Mouse (Mus musculus): ENCODE results near the gene Olfr738. TPM values are rescaled to one million over a fixed set of nuclear protein-coding genes. Genes with fewer than 3 reads are reported as not detected.

The Olfr738 gene
- total RNA-seq (2014; rRNA removed) (not detected in 2 replicates), polyA plus RNA-seq (2015; fragmentation: Nextera tagmentation; extraction: Ambion mirVana) (not detected in 2 replicates)

DNA sequence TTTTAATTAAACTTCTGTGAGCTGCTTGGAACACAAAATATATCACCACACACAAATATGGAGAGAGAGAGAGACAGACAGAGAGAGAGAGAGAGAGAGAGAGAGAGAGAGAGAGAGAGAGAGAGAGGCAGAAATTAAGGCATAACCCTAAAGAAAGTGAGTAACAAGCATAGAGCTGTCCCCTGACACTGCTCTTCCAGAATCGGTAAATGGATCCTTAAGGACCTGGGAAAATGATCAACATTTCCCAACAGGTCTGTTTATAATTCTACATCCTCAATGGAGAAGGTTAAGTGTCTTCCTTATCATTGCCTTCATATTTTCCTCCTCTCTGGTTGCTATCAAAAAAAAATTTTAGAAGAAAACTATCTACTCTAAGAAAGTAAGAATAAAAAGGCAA is at the start of gene Olfr738:
Gene Olfr738 (plus strand): TSS at position 301 of the 400 bp plus-strand sequence.
- Histone ChIP-seq H3K4me3 (ENCODE audit: low read depth, low read length) (no peak within 1 kb of the TSS), H3K9ac (no peak within 1 kb of the TSS), H3K4me1 (ENCODE audit: insufficient read depth) (no peaks in the 10 kb centered on the region), H3K9me3 (ENCODE audit: low read length) (no peaks in the 10 kb centered on the region), H3K36me3 (ENCODE audit: insufficient read depth) (no peaks in the 10 kb centered on the region), H3K27me3 (ENCODE audit: insufficient read depth, low read length) (no peaks in the 10 kb centered on the region), H3K4me2 (ENCODE audit: low read depth) (no peak within 1 kb of the TSS), H3K27ac (ENCODE audit: low read depth, low read length) (no peak within 1 kb of the TSS)
- DNase-seq, result no peak
- ATAC-seq, result no peak
- WGBS, result 86% methylated on average over 1 of the region's 1 CpGs
- no peak for TF ChIP-seq CTCF (IDR thresholded peaks at IDR 0.05; ENCODE audit: low read depth)

DNA sequence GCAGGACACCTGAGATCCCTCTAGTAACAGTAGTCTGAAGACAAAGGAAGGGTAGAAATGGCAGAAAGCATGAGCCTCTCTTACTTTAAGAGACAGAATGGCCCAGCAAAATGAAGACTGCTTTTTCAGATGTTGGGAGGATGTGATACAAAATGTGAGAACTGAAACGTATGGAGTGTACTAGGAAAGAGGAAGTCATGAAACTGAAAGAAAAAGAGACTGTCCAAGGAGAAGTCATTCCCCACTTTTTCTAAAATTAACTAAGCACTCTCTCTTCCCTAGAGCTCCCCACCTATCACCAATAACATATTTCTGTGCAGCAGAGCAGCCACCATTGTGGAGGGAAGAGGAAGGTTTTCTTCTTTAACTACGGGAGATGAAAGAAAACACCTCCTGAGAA is 49.8 kb upstream of the Olfr738 start, which contains the start of gene Tlr11:
Gene Tlr11 (plus strand): TSS at position 322 of the 400 bp plus-strand sequence.
- TF ChIP-seq CTCF (IDR thresholded peaks at IDR 0.05; ENCODE audit: low read depth), result no peak
- no peaks in the 10 kb centered on the region for H3K36me3 ChIP-seq (ENCODE audit: insufficient read depth)
- H3K27ac ChIP-seq (ENCODE audit: low read depth, low read length), result no peak within 1 kb of the TSS
- no peaks in the 10 kb centered on the region for H3K27me3 ChIP-seq (ENCODE audit: insufficient read depth, low read length)
- H3K9ac ChIP-seq, result no peak within 1 kb of the TSS
- H3K4me3 ChIP-seq (ENCODE audit: low read depth, low read length), result no peak within 1 kb of the TSS
- DNase-seq, result no peak
- no peak within 1 kb of the TSS for H3K4me2 ChIP-seq (ENCODE audit: low read depth)
- no peaks in the 10 kb centered on the region for H3K9me3 ChIP-seq (ENCODE audit: low read length)
- no peak for ATAC-seq
- WGBS, result 86% methylated on average over 2 of the region's 2 CpGs
- H3K4me1 ChIP-seq (ENCODE audit: insufficient read depth), result no peaks in the 10 kb centered on the region

DNA sequence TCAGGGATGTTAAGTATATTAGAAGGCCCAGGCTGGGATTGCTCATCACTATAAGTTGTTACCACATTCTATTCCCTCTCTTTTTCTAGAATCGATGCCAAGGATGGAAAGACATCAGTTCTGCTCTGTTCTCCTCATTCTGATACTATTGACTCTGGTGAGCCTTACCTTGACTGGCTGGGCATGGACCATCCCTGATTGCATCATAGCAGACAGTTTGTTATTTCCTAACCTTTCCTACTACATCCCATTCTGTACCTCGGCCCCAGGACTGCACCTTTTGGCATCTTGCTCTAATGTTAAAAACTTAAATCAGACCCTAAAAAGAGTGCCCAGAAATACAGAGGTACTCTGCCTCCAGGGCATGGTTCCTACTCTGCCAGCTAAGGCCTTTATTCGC is 46.9 kb upstream of the Olfr738 start:
- 86% methylated on average over 3 of the region's 3 CpGs for WGBS
- Histone ChIP-seq H3K27me3 (ENCODE audit: insufficient read depth, low read length) (no peaks in the 10 kb centered on the region), H3K9me3 (ENCODE audit: low read length) (no peaks in the 10 kb centered on the region), H3K9ac (no peak overlapping the region), H3K4me3 (ENCODE audit: low read depth, low read length) (no peak overlapping the region), H3K27ac (ENCODE audit: low read depth, low read length) (no peak overlapping the region), H3K4me2 (ENCODE audit: low read depth) (no peak overlapping the region), H3K36me3 (ENCODE audit: insufficient read depth) (no peaks in the 10 kb centered on the region), H3K4me1 (ENCODE audit: insufficient read depth) (no peaks in the 10 kb centered on the region)
- ATAC-seq (no peak), DNase-seq (no peak)
- no peak for TF ChIP-seq CTCF (IDR thresholded peaks at IDR 0.05; ENCODE audit: low read depth)

DNA sequence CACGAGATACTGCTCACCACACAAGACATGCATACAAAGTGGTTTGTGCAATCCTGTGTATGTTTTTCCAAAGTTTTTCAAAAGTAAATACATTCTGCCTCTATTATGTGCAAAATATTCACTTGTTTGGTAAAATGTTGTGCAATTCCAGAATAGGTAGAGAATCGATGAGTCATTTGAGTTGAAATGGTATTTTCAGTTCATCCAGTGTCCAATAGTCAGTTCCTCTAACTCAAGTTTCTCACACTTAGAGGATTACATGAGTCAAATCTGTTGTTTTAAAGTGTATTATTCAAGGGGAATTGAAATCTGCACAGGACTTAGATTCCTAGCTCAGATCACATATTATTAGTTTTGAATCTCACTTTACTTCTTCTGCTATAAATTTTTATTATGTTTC is 43.8 kb upstream of the Olfr738 start:
- no peak overlapping the region for H3K9ac ChIP-seq
- no peak overlapping the region for H3K4me3 ChIP-seq (ENCODE audit: low read depth, low read length)
- no peaks in the 10 kb centered on the region for H3K4me1 ChIP-seq (ENCODE audit: insufficient read depth)
- H3K27ac ChIP-seq (ENCODE audit: low read depth, low read length), result no peak overlapping the region
- ATAC-seq (no peak), DNase-seq (no peak)
- no peaks in the 10 kb centered on the region for H3K27me3 ChIP-seq (ENCODE audit: insufficient read depth, low read length)
- TF ChIP-seq CTCF (IDR thresholded peaks at IDR 0.05; ENCODE audit: low read depth), result no peak
- H3K9me3 ChIP-seq (ENCODE audit: low read length), result no peaks in the 10 kb centered on the region
- no peak overlapping the region for H3K4me2 ChIP-seq (ENCODE audit: low read depth)
- no peaks in the 10 kb centered on the region for H3K36me3 ChIP-seq (ENCODE audit: insufficient read depth)
- 83% methylated on average over 2 of the region's 2 CpGs for WGBS

DNA sequence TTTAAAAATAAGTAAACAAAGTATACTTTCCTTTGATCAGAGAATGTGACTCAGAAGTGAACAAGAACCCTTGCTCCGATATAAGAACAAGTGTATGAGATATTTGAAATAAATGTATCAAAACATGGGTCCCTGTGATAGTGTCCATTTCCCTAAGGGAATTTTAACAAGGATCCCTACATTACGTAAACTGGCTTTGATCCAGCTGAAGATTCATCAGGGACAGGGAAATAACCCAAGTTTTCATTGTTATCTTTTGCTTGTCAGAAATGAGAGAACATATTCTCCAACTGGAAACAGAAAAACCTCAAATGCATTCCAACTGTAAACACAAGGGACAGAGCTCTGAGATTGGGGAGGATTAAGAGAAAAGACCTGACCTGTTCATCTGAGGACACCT is 26.5 kb upstream of the Olfr738 start, which contains the start of gene Olfr736:
Gene Olfr736 (plus strand): TSS at position 301 of the 400 bp plus-strand sequence.
- Histone ChIP-seq H3K27me3 (ENCODE audit: insufficient read depth, low read length) (no peaks in the 10 kb centered on the region), H3K4me3 (ENCODE audit: low read depth, low read length) (no peak within 1 kb of the TSS), H3K36me3 (ENCODE audit: insufficient read depth) (no peaks in the 10 kb centered on the region), H3K4me1 (ENCODE audit: insufficient read depth) (no peaks in the 10 kb centered on the region), H3K9ac (no peak within 1 kb of the TSS), H3K9me3 (ENCODE audit: low read length) (no peaks in the 10 kb centered on the region), H3K4me2 (ENCODE audit: low read depth) (no peak within 1 kb of the TSS), H3K27ac (ENCODE audit: low read depth, low read length) (no peak within 1 kb of the TSS)
- DNase-seq, result no peak
- no peak for TF ChIP-seq CTCF (IDR thresholded peaks at IDR 0.05; ENCODE audit: low read depth)
- WGBS, result 84% methylated on average over 2 of the region's 2 CpGs
- ATAC-seq, result no peak

DNA sequence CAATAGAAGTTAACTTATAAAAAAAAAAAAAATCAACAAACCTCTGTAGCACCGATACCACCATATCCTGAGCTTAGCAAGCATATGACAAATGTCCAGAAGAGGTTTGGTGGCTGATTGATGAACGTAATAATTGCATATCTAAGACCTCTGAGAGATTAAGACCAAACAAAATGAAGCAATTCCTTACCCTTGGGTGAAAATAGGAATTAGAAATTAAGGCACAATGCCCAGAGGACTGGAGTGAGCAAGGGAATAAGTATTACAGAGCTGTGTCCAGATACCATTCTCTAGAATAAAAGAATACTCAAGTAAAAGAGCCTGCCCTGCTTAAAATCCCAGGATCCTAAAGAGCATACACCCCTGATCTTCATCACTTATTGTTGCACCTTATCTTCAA is 11.0 kb downstream of the Olfr738 start, which contains the start of gene Olfr739:
Gene Olfr739 (plus strand): TSS at position 301 of the 400 bp plus-strand sequence.
- Histone ChIP-seq H3K36me3 (ENCODE audit: insufficient read depth) (no peaks in the 10 kb centered on the region), H3K9me3 (ENCODE audit: low read length) (no peaks in the 10 kb centered on the region), H3K27me3 (ENCODE audit: insufficient read depth, low read length) (no peaks in the 10 kb centered on the region), H3K4me2 (ENCODE audit: low read depth) (no peak within 1 kb of the TSS), H3K27ac (ENCODE audit: low read depth, low read length) (no peak within 1 kb of the TSS), H3K4me1 (ENCODE audit: insufficient read depth) (no peaks in the 10 kb centered on the region), H3K9ac (no peak within 1 kb of the TSS), H3K4me3 (ENCODE audit: low read depth, low read length) (no peak within 1 kb of the TSS)
- ATAC-seq (no peak), DNase-seq (no peak)
- 68% methylated on average over 2 of the region's 2 CpGs for WGBS
- TF ChIP-seq CTCF (IDR thresholded peaks at IDR 0.05; ENCODE audit: low read depth), result no peak

DNA sequence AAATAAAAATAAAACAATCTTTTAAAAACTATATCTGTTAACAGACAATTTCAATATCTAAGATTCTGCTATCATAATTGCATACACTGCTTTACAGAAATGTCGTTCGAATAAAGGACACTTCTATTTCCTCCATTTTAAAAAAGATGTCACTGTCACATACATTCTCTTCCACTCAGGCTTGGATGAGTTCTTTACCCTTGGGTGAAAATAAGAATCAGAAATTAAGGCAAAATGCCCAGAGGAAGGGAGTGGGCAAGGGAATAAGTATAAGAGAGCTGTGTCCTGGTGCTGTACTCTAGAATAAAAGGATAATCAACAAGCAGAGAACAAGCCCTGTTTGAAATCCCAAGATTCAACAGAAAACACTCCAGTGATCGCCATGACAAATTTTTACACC is 37.9 kb downstream of the Olfr738 start, which contains the start of gene Olfr740:
Gene Olfr740 (plus strand): TSS at position 301 of the 400 bp plus-strand sequence.
- 84% methylated on average over 3 of the region's 3 CpGs for WGBS
- Histone ChIP-seq H3K27ac (ENCODE audit: low read depth, low read length) (no peak within 1 kb of the TSS), H3K9me3 (ENCODE audit: low read length) (no peaks in the 10 kb centered on the region), H3K4me3 (ENCODE audit: low read depth, low read length) (no peak within 1 kb of the TSS), H3K9ac (no peak within 1 kb of the TSS), H3K4me1 (ENCODE audit: insufficient read depth) (no peaks in the 10 kb centered on the region), H3K27me3 (ENCODE audit: insufficient read depth, low read length) (no peaks in the 10 kb centered on the region), H3K36me3 (ENCODE audit: insufficient read depth) (no peaks in the 10 kb centered on the region), H3K4me2 (ENCODE audit: low read depth) (no peak within 1 kb of the TSS)
- ATAC-seq, result no peak
- DNase-seq, result no peak
- TF ChIP-seq CTCF (IDR thresholded peaks at IDR 0.05; ENCODE audit: low read depth), result no peak

Other genes starting within 250 kb of the Olfr738 start
- gene Olfr730, start 219.4 kb upstream of the Olfr738 start, total RNA-seq (2014; rRNA removed), result not detected in 2 replicates
- not detected in 2 replicates for gene Olfr730, start 219.4 kb upstream of the Olfr738 start, polyA plus RNA-seq (2015; fragmentation: Nextera tagmentation; extraction: Ambion mirVana)
- not detected in 2 replicates for gene Olfr731, start 165.7 kb upstream of the Olfr738 start, total RNA-seq (2014; rRNA removed)
- gene Olfr731, start 165.7 kb upstream of the Olfr738 start, polyA plus RNA-seq (2015; fragmentation: Nextera tagmentation; extraction: Ambion mirVana), result not detected in 2 replicates
- gene Olfr732, start 123.4 kb upstream of the Olfr738 start, total RNA-seq (2014; rRNA removed), result not detected in 2 replicates
- not detected in 2 replicates for gene Olfr732, start 123.4 kb upstream of the Olfr738 start, polyA plus RNA-seq (2015; fragmentation: Nextera tagmentation; extraction: Ambion mirVana)
- not detected in 2 replicates for gene Olfr733, start 106.0 kb upstream of the Olfr738 start, total RNA-seq (2014; rRNA removed)
- gene Olfr733, start 106.0 kb upstream of the Olfr738 start, polyA plus RNA-seq (2015; fragmentation: Nextera tagmentation; extraction: Ambion mirVana), result not detected in 2 replicates
- gene Olfr734, start 80.8 kb upstream of the Olfr738 start, total RNA-seq (2014; rRNA removed), result not detected in 2 replicates
- not detected in 2 replicates for gene Olfr734, start 80.8 kb upstream of the Olfr738 start, polyA plus RNA-seq (2015; fragmentation: Nextera tagmentation; extraction: Ambion mirVana)
- gene Olfr735, start 58.7 kb upstream of the Olfr738 start, total RNA-seq (2014; rRNA removed), result not detected in 2 replicates
- gene Olfr735, start 58.7 kb upstream of the Olfr738 start, polyA plus RNA-seq (2015; fragmentation: Nextera tagmentation; extraction: Ambion mirVana), result not detected in 2 replicates
- not detected in 2 replicates for gene Tlr11, start 49.7 kb upstream of the Olfr738 start, total RNA-seq (2014; rRNA removed)
- not detected in 2 replicates for gene Tlr11, start 49.7 kb upstream of the Olfr738 start, polyA plus RNA-seq (2015; fragmentation: Nextera tagmentation; extraction: Ambion mirVana)
- gene Olfr736, start 26.4 kb upstream of the Olfr738 start, total RNA-seq (2014; rRNA removed), result not detected in 2 replicates
- not detected in 2 replicates for gene Olfr736, start 26.4 kb upstream of the Olfr738 start, polyA plus RNA-seq (2015; fragmentation: Nextera tagmentation; extraction: Ambion mirVana)
- gene Olfr739, start 11.1 kb downstream of the Olfr738 start, total RNA-seq (2014; rRNA removed), result not detected in 2 replicates
- gene Olfr739, start 11.1 kb downstream of the Olfr738 start, polyA plus RNA-seq (2015; fragmentation: Nextera tagmentation; extraction: Ambion mirVana), result not detected in 2 replicates
- not detected in 2 replicates for gene Olfr740, start 38.0 kb downstream of the Olfr738 start, total RNA-seq (2014; rRNA removed)
- gene Olfr740, start 38.0 kb downstream of the Olfr738 start, polyA plus RNA-seq (2015; fragmentation: Nextera tagmentation; extraction: Ambion mirVana), result not detected in 2 replicates
- not detected in 2 replicates for gene Olfr741, start 65.2 kb downstream of the Olfr738 start, total RNA-seq (2014; rRNA removed)
- not detected in 2 replicates for gene Olfr741, start 65.2 kb downstream of the Olfr738 start, polyA plus RNA-seq (2015; fragmentation: Nextera tagmentation; extraction: Ambion mirVana)
- gene Olfr742, start 96.0 kb downstream of the Olfr738 start, total RNA-seq (2014; rRNA removed), result not detected in 2 replicates
- gene Olfr742, start 96.0 kb downstream of the Olfr738 start, polyA plus RNA-seq (2015; fragmentation: Nextera tagmentation; extraction: Ambion mirVana), result not detected in 2 replicates
- not detected in 2 replicates for gene Olfr743, start 114.3 kb downstream of the Olfr738 start, total RNA-seq (2014; rRNA removed)
- not detected in 2 replicates for gene Olfr743, start 114.3 kb downstream of the Olfr738 start, polyA plus RNA-seq (2015; fragmentation: Nextera tagmentation; extraction: Ambion mirVana)
- not detected in 2 replicates for gene Olfr744, start 207.3 kb downstream of the Olfr738 start, total RNA-seq (2014; rRNA removed)
- gene Olfr744, start 207.3 kb downstream of the Olfr738 start, polyA plus RNA-seq (2015; fragmentation: Nextera tagmentation; extraction: Ambion mirVana), result not detected in 2 replicates
- gene Olfr745, start 231.8 kb downstream of the Olfr738 start, total RNA-seq (2014; rRNA removed), result not detected in 2 replicates
- not detected in 2 replicates for gene Olfr745, start 231.8 kb downstream of the Olfr738 start, polyA plus RNA-seq (2015; fragmentation: Nextera tagmentation; extraction: Ambion mirVana)
- gene Olfr746, start 239.5 kb downstream of the Olfr738 start, total RNA-seq (2014; rRNA removed), result not detected in 2 replicates
- gene Olfr746, start 239.5 kb downstream of the Olfr738 start, polyA plus RNA-seq (2015; fragmentation: Nextera tagmentation; extraction: Ambion mirVana), result not detected in 2 replicates

All from forebrain, postnatal 0 days (tissue).